Mouse (Mus musculus) natural killer cell, adult 2 months (primary cell): Measurements from ENCODE around the gene Fgd3.

ENCODE experiments used
- DNase-seq, 2 experiments: peaks; one replicate each; pipeline ENCODE4 v3.0.0; 2022; ENCODE audit warnings: low spot score in 2 of 2

Gene Fgd3

DNA sequence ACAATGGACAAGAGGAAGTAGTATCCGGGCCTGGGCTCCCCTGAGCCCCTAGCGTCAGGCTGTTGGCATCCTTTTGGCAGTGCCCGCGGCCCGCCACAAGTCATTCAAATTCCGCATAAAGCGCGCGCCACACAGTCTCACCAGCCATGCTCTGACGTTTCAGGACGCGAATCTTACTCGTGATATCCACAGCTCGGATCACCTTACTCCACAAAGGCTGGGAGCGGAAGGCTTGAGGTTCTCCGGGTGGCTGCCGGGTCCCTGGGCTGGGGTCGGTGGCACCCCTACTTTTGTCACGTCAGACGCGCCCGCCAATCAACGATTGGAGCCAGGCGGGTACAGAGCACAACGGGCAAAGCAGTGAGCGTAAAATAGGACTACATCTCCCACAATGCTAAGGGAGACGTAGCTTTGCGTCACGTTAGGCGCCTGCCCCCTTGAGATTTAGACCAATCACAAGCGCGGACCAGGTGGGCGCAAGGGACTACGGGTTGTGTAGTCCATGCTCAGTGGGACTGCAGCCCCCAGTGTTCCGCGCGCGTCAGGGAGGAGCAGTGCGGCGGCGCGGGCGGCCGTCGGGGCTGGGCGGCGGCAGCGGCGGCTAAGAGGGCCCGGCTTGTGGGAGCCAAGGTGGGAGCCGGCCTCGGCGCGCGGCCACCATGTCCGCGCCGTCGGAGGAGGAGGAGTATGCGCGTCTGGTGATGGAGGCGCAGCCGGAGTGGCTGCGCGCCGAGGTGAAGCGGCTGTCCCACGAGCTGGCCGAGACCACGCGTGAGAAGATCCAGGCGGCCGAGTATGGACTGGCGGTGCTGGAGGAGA lies 21.1 kb upstream of the Fgd3 start, which contains the start of gene Bicd2:
Gene Bicd2 (plus strand): TSS at position 574 of the 819 bp plus-strand sequence.
- DNase-seq = peak; percentile 94 to 96

DNA sequence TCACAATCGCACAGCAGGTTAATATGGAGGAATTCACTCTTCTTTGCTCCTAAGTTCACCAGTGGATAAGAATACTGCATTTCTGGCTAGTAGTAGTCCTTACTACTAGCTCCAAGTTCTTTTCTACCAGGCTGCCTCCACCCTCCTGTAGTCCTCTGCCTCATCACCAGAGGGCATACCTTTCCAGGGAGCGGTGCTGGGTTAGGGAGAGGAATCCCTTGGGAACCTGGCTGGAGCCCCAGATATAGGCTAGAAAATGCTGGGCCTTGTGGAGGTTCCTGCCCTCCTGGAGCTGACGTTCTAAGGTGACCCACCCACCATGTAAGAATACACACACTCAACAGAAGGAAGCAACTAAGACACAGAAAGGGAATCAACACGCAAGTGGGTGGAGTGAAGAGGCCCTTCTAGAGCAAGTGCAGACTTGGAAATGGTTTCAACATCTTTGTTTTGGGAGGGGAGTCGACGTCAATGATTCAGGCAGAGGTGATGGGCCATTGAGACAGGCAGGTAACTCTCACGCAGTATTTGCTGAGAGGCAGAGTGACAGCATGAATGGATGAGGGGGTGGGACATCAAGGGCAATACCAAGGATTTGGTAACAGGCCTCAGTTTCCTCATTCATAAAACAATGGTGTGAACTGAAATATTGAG lies 18.9 kb upstream of the Fgd3 start:
- DNase-seq = no peak

DNA sequence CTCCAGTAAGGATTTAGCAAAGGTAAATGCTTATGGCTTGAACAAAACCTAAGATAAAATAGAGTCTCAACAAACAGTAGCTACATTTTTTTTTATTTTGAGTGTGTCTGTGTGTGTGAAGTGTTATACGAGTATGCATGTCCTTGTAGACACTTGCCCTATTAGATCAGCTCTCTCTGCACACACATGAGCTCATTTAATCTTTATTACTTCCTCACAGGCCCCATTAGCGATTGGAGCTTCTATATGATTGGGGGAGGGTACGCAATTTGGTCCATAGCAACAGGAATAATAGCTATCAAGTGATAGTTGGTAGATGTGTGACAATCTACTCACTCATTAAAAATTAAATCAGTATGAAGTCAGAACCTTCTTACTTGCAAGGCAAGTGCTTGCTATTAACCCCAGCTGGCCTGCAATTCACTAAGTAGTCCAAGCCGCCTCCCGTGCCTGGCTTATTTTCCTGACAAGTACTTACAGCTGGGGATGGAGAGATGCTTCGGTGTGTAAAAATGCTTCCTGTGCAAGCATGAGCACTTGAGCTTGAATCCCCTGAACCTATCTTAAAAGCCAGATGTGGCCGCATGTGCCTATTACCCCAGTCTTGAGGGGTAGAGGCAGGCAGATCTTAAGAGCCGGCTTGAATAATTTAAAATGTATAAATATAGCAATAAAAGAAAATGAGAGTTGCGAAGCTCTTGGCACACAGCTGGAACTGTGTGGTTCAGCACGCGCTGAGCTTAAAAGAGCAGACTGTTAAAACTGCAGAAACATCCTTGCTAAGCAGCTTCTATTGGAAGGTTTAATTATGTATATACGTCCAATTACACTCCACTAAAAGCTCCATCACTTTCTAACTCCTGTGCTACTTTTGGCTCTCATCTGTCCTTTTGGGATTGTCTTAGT lies 15.2 kb upstream of the Fgd3 start:
- DNase-seq = no peak

DNA sequence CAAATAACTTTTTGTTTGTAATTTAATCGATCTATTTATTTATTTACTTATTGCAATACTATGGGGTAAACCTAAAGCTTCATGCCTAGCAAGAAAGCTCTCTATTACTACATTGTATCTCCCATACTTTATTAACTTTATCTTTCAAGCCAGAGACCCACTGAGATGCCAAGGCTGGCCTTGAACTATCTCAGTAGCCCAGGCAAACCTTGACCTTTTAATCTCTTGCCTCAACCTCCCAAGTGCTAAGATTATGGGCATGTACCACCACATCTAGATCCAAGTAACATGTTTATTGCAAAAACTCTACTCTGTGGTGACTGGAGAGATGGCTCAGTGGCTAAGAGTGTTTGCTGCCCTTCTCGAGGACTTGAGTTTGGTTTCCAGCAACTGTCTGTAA lies 13.1 kb upstream of the Fgd3 start:
- DNase-seq = no peak

DNA sequence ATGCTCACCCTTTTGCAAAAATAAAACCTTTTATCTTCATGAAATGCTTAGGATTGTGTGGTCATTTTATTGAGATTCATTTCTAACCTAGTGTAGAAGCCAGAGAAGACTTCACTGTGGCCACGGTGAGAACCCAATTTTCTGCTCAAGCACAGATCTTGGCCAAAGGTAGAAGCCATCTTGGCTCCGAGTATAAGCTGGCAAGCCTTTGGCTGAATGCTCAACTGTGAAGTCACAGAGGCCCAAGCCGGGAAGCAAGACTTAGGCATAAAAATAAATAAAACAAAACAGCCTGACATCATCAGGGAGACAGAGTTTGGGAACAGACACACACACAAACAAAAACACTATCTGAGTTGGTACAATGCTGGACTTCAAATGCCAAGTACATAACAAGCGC lies 8.0 kb upstream of the Fgd3 start:
- DNase-seq = no peak

DNA sequence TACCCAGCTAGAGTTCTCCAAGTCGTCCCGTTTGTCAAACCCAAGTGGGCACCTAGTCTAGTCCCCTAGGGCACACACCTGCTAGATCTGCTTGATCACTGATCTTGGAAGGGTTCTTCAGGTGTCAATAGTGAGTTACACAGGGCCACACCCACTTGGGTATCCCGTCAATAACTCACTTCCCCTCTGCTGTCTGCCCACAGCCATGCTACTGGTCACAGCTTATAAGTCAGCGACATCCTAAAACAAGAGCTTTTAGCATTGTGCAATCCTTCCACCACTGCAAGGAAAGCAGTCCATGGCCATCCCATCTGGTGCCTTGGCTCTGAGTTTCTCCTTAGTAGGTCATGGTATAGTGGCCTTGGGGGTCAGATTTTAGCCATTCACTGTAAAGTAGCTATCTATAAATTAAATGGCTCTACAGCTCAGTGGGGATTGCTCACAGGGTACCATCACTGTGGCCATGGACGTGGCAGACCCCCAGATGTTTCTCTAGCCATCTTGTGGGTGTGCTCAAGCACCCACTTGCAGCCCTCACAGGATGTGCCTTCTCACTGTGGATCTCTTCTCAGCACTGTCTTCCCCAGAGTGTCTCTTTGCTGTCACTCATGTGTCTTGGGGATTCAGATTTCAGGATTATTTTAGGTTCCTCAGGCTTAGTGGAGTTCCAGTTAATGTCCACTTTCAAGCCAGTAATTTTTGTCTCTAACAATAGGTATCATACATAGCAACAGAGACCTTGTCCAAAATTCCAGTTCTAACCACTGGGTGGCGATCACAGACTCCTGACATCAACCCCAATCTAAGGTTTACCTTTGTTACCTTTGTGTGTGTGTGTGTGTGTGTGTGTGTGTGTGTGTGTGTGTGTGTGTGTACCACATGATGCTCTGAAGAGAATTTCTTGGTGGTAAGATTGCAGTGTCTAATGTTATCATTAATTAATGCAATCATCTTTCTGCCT lies 6.4 kb upstream of the Fgd3 start:
- DNase-seq = peak; percentile 56 to 71

DNA sequence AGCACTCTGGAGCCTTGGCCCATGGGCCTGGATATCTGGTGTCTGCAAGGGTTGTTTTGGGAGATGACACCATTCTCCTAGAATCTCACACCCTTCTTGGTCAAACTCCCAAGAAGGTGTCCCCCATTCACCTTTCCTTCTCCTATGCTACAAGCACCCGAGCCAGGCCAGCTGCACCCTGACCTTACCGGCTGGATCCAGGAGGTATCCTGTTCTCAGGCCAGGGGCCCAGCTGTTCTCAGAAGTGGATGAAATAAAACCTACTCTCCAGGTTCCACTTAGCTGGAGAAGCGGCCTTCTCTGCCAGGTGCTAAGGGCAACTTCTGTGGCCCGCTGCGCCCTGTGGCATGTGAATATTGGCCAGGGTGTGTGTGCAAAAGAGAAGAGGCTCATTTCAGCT lies 4.8 kb upstream of the Fgd3 start:
- DNase-seq = no peak

DNA sequence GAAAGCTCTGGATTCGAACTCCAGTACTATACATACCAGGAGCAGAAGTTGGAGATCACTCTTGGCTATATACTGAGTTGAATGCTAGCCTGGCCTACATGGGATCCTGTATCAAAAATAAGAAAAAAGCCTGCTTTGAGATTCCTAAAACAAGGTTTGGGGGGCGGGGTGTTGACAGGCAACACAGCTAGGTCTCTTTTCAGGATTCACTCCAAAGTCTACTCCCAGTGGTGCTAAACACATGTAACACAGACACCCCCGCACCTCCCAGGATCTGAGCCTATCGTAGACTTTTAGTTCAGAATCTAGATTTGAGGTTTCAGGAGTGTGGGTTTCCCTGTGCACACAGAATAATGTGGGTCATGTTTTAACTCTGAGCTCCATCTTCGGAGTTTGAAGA lies 2.6 kb upstream of the Fgd3 start:
- no peak for DNase-seq

DNA sequence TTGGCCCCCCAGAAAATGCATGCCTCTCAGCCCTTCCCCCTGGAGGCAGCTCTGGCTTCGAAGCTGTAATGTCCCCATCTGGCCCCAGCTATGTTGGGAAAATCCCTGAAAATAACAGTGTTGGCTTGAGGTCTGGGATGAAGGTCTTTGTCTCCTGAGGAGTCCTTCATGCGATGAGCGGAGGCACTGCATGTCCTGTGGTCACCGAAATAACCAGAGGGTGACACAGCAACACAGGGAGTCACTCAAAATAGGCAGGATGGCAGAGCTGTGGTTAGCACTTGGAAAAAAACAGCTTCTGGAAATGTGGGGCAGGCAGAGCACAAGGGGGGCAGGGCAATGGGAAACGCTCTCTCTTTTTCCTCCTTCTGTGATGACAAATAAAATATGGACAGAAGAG lies 2.1 kb upstream of the Fgd3 start:
- DNase-seq = no peak

DNA sequence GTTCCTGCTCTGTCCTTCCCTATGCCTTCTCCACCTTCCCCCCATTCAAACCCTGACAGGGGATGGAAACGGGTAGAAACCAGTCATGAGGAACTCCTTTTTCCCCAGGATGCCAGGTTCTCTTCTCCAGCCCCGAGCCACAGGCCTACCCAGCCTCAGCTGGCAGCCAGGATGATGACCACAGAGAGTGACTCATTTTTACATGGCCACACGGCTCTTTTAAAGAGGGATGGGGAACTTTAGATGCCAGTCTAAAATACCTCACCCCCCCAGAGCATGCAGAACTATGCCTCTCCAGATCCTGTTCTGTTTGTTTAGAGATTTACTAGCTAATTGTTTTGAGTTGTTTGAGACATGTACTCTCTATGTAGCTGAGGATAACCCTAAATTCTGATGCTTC lies 1.3 kb upstream of the Fgd3 start:
- no peak for DNase-seq

DNA sequence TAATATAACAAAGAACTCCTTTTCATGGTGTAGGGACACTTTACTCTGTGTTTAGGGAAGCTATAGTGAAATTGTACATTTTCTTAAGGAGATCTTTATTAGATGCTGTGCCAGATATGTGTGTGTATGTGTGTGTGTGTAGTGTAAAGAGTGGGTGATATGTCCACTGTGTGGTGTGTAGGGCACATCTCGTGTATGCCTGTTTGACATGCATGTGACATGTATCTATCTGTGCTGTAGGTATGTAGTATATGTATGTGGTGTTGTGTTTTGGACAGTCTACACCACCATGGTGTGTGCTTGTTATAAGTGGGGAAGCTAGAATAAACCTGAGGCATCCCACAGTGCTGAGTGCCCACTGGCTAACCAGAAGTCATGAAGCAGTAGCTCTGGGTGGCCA lies 403 bp upstream of the Fgd3 start:
- DNase-seq = no peak

DNA sequence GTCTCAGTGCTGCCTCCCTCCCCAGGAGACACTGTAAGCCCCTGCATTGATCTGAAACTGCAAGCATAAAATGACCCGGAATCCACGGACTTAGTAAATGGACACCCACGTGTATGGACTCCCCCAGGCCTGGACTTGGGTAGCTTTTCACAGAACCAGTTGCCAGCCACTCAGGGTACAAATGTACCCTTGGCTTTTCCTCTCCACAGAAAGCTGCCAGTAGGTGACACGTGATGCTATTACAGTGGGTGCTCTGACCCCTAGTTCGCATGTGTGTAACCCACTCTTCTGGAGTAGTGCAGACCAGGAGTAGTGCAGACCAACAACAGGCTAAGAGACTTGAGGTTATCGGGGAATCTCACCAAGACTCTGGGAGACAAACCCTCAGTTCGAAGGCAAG lies 2.2 kb downstream of the Fgd3 start:
- DNase-seq = no peak

DNA sequence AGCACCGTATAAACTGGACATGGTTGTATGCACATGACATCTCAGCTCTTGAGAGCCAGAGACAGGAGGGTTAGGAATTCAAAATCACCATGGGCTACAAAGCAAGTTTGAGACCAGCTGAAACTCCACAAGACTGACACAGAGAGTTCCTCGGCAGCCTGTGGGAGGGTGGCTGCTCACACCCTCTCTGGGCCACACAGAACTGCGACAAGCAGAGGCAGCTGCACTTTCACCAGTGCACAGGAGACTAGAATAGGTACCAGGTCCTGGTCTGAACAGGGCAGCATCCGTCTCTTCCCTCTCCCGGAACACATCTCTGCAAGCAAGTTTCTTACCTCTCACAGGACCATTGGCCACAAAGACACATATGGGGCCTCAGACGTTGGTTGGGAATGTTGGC lies 2.6 kb downstream of the Fgd3 start:
- no peak for DNase-seq

DNA sequence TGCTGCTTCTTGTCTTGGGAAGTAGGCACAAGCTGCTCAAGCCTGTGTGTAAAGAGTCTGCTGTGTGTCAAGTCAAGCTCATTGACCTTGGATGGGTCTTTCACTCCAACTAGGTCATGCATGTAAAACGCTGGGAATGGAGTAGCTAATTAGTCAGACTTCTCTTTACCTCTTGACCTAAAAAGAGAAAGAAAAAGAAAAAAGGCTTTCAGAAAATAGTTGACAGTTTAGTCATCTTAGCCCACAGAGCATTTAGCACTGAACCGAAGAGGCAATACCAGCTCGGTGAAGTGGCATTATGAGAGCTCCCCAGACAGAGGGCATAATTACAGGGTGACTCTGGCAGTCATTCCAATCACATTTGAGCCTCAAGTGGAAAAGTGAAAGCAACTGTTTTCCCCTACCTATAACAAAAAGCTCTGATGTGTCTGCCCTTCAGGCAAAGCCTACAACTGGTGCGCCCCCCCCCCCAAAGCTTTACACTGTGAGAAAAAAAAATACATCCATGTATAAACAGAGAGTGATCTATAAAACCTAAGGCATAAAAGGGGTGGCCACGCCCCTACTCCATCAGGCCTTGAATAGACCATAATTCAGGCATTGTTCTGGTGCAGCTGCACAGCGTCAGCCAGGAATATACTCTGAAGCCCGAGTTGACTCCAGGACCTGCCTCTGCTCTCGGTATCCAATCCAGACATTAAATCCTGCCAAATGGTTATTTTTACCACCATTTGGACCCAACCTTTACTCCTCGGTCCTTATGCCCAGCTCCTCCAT lies 3.5 kb downstream of the Fgd3 start:
- DNase-seq = no peak

DNA sequence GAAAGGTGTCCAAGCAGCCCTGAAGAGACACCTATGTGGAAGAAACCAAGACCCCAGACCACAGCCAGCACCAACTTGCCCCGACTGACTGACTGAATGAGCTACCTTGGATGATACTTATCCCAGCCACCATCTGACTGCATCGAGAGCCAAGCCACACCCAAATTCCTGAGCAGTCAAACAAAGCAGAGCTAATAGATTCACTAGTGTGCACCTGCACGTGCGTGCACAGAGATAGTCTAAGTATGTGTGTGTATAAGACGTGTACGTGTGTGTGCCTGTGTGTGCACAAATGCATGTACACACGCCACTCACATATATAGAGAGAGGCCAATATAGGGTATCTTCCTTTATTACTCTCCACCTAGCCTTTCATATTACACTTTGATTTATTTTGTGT lies 8.5 kb downstream of the Fgd3 start:
- no peak for DNase-seq

DNA sequence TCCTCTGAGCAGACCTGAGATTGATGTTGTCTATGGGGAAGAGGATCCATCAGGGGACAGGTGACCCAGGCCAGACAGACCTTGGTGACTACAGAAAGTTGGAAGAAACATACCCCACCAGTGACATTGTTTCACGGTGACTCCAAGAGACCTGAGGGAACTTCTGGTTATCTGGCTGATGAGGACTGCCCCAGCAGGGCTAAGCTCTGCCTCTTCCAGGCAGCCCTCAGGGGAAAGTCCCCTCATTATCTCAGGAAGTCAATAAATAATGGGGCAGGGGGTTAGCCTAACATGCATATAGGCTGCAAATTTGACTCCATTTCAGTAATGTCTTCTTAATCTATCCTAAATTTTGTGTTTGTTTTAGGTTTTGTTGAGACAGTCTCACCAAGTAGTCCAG lies 10.6 kb downstream of the Fgd3 start:
- no peak for DNase-seq

DNA sequence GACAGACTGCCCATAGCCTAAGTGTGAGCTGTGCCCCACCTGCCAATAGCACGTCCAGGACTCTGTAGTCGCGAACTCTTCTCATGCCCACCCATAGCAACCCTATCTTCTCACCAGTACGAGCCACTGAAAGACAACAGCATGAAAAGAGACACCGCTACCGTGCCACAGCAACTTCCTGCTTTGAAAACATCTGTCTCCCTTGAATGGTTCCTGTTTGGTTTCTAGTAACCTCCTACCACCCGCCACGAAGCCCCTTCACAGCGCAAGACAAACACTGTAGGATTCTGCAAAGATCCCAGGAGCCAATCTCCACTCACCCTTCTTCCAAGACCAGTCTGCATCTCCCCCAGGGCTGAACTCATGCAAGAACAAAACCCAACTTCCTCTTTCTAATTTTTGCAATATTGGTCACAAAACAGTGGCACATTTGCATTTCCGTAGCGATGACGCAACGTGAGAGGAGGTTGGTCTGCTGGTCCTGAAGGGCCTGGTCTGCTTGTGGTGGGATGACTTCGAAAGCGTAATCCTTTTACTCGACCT lies 11.2 kb downstream of the Fgd3 start:
- DNase-seq = peak; percentile 84 to 88

DNA sequence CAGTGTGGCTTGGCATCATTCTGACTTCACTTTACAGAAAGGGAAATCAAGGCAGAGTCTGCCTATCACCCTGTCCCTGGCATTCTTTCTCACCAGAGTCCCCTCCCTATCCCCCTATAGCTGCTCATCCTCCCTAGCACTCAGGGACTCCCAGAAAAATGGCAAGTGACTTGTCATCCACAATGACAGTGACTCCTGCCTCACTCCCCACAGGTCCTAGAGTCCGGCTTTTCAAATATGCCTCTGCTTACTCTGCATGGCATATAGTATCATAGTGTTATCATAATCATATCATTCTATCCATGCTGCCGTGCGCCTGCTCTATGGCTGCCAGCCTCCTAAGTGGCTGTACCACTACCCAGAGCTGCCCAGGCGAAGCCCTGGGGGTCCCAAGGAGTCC lies 11.9 kb downstream of the Fgd3 start:
- DNase-seq = peak; percentile 17 to 20

DNA sequence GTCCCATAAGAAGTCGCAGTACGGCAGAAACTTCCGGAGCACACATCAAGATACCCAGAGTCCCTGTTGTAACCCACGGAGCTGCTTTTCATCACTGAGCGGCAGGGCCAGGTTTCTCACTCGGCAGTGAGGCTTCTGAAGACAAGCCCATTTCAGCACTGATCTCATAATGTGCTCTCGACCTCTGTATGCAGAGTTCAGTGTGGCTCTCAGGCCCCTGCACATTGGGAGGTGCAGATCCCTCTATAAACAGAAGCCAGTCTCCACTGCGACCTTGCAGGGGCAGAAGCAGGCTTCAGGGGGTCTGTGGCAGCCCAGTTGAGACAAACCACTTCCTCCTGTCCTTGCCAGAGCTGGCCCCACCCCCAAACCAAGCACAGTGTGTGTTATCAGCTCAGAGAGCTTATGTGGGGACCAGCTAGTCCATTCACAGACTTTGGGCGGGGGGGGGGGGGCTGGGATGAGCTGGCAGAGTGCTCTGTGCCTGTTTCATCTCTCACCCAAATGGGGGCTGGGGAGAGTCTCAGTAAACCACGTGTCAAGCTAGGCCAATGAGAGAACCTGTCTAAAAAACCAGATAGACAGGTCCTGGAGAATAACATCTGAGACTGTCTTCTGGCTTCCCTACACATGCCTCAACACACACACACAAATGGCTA lies 12.7 kb downstream of the Fgd3 start:
- DNase-seq = peak; percentile 79
